Mouse (Mus musculus): ENCODE data around the gene Ifnl3.
"Not testable (repeated sequence)": the region's sequence is repeated elsewhere in the genome, so short reads cannot be mapped to it uniquely, and the experiment has no call there.

DNA sequence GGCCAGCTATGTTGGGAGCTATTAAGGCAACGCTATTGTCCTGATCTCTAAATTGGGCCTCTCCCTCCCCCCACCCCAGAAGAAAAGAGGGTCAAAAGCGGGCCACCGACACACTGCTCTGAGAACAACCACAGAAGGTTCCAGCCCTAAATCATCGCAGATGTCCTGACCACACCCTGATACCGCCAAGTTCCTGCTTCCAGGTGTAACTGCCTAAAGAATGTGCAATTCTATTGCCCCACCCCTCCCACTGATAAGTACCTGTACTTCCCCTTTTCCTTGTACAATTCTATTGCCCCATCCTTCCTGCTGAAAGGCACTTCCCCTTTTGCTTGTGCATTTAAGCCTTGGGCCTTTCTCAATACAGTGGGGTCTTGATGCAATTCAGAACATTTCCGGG lies 16.2 kb downstream of the Ifnl3 start:
- TF ChIP-seq POLR2A (IDR thresholded peaks at IDR 0.05; ENCODE audit: low read depth, low read length); CTCF (IDR thresholded peaks at IDR 0.05; ENCODE audit: extremely low read depth, insufficient read length, insufficient replicate concordance, low read depth, low read length): not testable (repeated sequence)

Data from small intestine, adult 2 months (tissue).